Mouse (Mus musculus) CD4-positive, CD25-positive, alpha-beta regulatory T cell, adult 2 months (primary cell): Measurements from ENCODE around the gene Nfic.

Experiments used
- DNase-seq: peaks from one replicate; pipeline ENCODE4 v3.0.0-alpha.2; 2012; ENCODE audit warnings: low read depth, low spot score

The Nfic gene

DNA sequence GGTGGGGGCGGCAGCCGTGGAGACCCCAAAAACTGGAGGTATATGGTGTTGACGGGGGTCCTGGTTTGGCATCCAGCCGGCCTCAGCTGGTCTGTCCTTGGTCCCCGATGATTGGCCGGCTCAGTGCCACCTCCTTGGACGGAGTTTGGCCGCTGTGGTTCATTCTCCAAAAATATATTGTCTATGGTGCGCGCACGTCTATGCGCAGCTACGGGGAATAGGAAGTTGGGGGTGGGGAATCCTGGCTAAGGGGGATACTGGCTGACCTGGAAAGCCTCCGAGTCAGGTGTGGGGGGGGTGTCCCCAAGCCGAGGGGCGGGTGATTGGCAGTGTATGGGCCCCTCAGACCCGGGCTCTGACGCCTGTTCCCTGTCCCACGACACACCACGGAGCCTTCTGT, 5.0 kb upstream of the Nfic start:
- no peak for DNase-seq

- DNase-seq: no peak
These were observed 4.0 kb upstream of the Nfic start for GRCm38 (mm10) chr10:81459399-81459798.

GRCm38 (mm10) chr10:81458267-81458666, 2.8 kb upstream of the Nfic start:
- no peak for DNase-seq

DNA sequence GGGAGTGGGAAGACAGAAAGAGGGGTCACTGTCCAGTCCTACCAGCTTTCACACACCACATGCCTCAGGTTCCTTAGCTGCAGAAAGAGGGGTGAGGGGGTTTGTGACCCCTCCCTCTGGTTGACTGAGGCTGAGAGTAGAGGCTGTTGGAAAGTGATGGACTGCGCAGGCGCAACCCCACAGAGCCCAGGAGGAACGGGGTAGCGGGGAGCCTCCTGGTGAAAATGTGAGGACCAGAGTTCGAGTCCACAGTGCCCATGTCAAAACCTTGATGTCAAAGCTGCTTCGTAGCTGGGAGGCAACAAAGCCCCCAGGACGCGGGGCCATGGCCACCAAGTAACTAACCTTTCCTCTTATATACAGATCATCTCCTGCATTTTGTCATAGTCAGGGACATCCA, 2.2 kb upstream of the Nfic start:
- DNase-seq: no peak

GRCm38 (mm10) chr10:81456983-81457563, 1.6 kb upstream of the Nfic start:
- DNase-seq: no peak

GRCm38 (mm10) chr10:81454106-81454505, 1.3 kb downstream of the Nfic start:
- DNase-seq: no peak

DNA sequence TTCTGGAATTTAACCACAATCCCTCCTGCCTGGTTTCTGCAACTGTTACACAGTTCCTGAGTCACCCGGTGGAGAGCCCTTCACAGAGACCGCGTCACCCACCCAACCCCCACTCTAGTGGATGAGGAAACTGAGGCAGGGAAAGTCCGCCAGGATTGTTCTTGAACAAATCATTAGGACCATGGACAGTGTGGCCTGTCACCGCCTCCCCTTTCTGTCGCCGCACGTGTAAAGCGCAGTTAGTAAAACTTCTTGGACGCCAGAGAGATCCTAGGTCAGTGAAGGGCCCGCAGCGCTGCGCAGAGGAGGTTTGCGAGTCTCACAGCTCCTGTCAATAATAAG, 2.5 kb downstream of the Nfic start:
- no peak for DNase-seq

DNA sequence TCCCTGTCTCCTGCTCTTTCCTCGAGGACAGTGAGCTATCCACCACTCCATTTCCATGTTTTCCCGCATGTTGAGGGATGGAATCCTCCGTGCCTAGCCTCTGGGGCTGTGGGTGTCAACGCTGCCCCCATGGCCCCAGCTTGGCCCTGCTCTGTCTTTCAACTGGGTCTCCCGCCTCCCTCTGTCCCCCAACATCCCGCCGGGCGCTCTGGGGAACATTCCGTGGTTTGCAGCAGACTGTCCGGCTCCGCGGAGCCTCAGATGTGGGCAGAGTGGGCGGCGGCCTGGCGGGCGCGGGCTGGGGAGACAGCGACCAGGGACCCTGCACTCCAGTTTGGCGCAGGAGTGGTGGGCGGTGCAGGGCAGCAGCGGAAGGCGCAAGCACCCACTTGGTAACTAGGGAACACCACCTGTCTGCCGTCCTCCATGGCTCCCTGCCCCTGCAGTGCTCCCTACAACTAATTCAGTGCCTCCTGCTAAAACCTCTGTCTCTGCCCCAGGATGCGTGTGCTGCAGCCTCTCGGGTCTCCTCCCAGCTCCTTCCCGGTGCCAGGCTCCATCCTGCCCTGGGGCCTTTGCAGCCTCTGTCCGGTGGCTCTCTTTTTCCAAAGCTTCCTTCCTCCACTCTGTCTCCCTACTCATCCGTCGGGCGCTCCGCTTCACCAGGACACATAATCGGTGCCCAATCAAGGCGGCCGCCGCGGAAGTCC, 3.0 kb downstream of the Nfic start:
- no peak for DNase-seq

DNA sequence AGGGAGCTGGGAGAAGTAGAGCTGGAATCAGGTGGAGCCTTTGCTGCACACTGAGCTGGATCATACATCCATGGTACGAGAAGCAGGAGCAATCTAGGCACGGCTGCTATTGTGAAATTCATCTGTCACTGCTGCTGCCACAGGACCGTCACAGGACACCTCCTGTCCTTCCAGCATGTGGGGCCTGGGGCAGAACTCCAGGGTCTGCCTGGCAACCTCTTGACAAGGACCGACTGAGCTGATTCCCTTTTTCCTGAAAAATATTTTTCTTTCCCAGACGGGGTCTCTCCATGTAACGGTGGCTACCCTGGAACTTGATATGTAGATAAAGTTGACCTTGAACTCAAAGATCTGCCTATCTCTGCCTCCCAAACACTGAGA, 4.1 kb downstream of the Nfic start:
- DNase-seq: no peak

GRCm38 (mm10) chr10:81450641-81451364, 4.6 kb downstream of the Nfic start:
- DNase-seq: no peak

- DNase-seq: peak; percentile 90
These were observed 5.3 kb downstream of the Nfic start for GRCm38 (mm10) chr10:81450140-81450539.

DNA sequence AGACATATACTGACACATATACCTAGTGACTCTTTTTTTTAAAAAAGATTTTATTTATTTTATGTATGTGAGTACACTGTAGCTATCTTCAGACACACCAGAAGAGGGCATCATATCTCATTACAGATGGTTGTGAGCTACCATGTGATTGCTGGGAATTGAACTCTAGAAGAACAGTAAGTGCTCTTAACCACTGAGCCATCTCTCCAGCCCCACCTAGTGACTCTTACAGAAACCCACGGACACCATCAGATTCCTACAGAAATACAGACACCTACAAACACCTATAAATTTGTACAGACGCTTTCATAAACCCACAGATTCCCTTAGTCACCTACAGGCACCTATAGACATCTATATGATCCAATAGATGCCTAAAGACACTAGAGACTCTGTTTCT, 9.9 kb downstream of the Nfic start:
- DNase-seq: peak; percentile 46

DNA sequence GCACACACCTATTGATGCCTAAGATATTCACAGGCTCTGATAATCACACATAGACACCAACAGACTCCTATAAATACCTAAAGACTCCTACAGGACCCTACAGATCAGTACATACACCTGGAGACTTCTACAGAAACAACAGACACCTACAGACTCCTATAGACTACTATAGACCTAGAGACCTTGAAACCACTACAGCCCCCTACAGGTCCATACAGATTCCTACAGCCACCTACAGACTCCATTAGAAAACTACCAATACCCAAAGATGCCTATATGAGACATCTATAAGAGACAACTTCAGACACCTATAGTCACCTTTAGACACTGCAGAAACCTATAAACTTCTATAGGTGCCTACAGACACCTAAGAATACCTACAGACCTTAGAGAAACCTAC, 14.4 kb downstream of the Nfic start:
- DNase-seq: peak; percentile 62

GRCm38 (mm10) chr10:81435436-81435835, 20.0 kb downstream of the Nfic start:
- DNase-seq: no peak

GRCm38 (mm10) chr10:81434361-81435263, 20.8 kb downstream of the Nfic start:
- peak; percentile 56 for DNase-seq

GRCm38 (mm10) chr10:81433541-81434289, 21.7 kb downstream of the Nfic start:
- DNase-seq: peak; percentile 83

DNA sequence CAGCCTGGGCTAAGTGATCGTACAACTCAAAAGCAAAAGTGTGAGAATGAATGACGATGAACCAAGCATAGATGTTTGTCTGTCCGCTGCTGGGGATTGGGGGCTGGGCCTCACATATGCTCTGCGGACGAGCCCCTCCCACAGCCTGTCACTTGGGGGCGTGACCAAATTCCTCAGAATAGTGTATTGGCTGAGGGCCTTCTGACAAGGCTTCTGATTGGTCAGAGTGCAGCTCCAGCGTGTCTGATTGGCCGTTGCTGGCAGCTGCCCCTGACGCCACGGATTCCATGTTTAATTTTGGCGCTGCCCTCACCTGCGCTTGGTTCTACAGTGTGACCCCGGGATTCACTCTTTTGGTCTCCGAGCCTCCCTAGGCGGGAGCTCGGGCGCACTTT, 22.6 kb downstream of the Nfic start:
- peak; percentile 97 for DNase-seq

DNA sequence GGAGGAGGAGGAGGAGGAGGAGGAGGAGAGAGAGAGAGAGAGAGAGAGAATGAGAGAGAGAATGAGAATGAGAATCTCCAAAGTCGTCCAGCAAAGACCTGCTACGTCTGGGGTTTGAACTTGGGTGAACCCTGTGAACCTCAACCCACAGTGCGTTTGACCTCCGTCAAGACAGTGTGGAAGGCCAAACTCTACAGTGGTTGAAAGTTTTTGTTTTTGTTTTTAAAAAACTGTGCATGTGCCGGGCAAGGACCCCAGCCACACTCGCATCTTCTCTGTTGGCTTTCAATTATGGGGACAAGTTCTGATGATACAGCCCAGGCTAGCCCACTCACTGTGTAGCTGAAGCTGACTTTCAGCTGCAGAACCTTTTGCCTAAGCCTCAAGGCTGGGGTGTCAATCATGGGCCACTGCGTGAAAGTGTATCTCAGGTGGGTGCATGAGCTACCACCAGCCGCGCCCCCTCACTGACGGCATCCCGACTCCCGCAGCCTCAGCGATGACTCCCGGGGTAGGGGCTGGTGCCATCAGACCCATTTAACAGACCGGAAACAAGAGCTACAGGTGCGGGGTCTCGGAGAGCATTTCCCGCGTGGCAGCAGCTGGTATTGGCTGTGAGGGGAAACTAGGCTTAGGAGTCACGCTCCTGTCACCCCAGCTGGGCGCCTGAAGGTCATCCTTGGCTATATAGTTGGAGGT, 23.1 kb downstream of the Nfic start:
- DNase-seq: no peak

- DNase-seq: peak; percentile 63
These were observed 23.8 kb downstream of the Nfic start for GRCm38 (mm10) chr10:81431526-81432168.

DNA sequence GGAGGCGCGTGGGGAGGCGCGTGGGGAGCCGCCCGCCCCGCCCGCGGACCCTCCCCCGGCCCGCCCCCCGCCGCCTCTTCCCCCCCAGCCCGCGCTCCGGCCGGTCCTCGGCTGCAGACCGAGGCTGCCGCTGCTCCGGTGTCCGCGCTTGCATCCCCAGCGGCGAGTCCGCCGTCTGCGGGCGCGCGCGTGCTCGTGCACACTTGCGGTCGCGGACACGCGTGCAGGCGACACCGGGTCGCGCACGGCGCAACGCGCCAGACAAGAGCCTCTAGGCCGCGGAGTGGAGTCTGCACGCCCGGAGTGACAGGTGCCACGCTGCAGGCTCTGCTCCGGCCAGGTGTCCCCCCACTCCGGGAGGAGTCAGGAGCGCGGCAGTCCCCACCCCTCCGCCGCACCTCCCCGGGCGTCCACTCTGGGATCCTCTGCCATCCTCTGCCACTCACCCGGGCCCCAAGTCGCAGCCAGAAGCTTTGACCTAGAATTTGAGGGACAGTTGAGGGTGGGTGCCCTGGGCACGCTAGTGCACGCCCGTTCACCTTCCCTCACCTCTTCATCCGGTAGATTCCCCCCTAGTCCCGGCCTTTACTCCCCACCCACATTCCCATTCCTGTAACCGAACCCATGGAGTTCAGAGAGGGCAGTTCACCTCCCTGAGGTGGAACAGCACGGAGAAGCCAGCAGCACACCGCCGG, 24.5 kb downstream of the Nfic start:
- DNase-seq: peak; percentile 71
